Mouse (Mus musculus) forebrain, embryonic 11.5 days (tissue): ENCODE results near the gene Trappc11. TPM values are rescaled to one million over a fixed set of nuclear protein-coding genes. Genes with fewer than 3 reads are reported as not detected.

Experiments
- ATAC-seq: fragments of 200-750 bp; cut with Nextera tagmentation; replicated peaks from 2 replicates; pipeline ENCODE4 v1.8.0; 2017; ENCODE audit warnings: moderate TSS enrichment; ENCODE audit not compliant: low FRiP score
- DNase-seq: peaks from one replicate; pipeline ENCODE4 v3.0.0-alpha.2; 2017; ENCODE audit warnings: low spot score
- H3K27ac ChIP-seq: fragments of 300-500 bp; sonication (generic); 2 replicates; pipeline ENCODE4 v1.5.1; 2014; ENCODE audit warnings: low read depth, low read length
- H3K27me3 ChIP-seq: fragments of 300-500 bp; sonication (generic); 2 replicates; pipeline ENCODE4 v1.6.1; 2014; ENCODE audit warnings: mild to moderate bottlenecking, low read length, mixed read lengths; ENCODE audit not compliant: control insufficient read depth, insufficient read depth
- H3K36me3 ChIP-seq: fragments of 300-500 bp; sonication (generic); 2 replicates; pipeline ENCODE4 v1.6.1; 2014; ENCODE audit warnings: mild to moderate bottlenecking, low read length, moderate library complexity, mixed read lengths; ENCODE audit not compliant: control insufficient read depth, insufficient read depth
- H3K4me1 ChIP-seq: fragments of 300-500 bp; sonication (generic); replicated peaks from 2 replicates; pipeline ENCODE4 v1.6.1; 2014; ENCODE audit warnings: low read length, mixed read lengths; ENCODE audit not compliant: control insufficient read depth, insufficient read depth
- H3K4me2 ChIP-seq: fragments of 300-500 bp; sonication (generic); 2 replicates; pipeline ENCODE4 v1.6.1; 2014; ENCODE audit warnings: low read depth, mild to moderate bottlenecking, low read length, moderate library complexity, mixed read lengths; ENCODE audit not compliant: severe bottlenecking
- H3K4me3 ChIP-seq: fragments of 300-500 bp; sonication (generic); 2 replicates; pipeline ENCODE4 v1.5.1; 2014; ENCODE audit warnings: low read depth, low read length
- H3K9ac ChIP-seq: fragments of 300-500 bp; sonication (generic); 2 replicates; pipeline ENCODE4 v1.6.1; 2014; ENCODE audit warnings: low read length
- H3K9me3 ChIP-seq: fragments of 300-500 bp; sonication (generic); 2 replicates; pipeline ENCODE4 v1.6.1; 2016; ENCODE audit warnings: low read length, mixed read lengths; ENCODE audit not compliant: control insufficient read depth
- WGBS: fragments of 180-500 bp; shearing (Covaris S2); extraction: QIAGEN DNeasy Blood & Tissue Kit; methylation state at CpG from one replicate; pipeline ENCODE4 v1.1.7; 2014; 5-methylcytosine and 5-hydroxymethylcytosine counted together
- polyA plus RNA-seq: library from polyadenylated mRNA; unstranded; fragments of >200 nt; fragmentation: Nextera tagmentation; extraction: Ambion mirVana; gene quantifications from 2 replicates; pipeline ENCODE4 v1.2.1, GENCODE M21; 2014

The Trappc11 gene
- polyA plus RNA-seq, 1 experiment from 2014 or later = 44.2 TPM

DNA sequence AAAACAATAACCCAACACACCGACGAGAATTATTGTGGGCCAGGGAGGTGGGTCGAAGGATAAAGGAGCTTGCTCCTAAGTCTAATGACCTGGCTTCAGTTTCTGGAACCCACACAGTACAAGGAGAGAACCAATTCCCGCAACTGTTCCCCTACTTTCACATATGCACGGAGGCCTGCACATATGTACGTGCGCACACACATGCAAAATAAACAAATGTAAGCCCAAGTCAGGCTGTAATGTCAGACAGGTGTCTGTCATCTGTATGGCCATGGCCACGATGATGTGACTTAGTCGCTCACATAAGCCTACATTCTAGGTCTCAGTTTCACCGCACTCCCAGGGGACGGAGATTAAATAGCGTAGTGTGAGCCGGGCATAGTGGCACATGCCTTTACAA lies 30.7 kb downstream of the Trappc11 start:
- H3K27ac ChIP-seq = no peak overlapping the region
- DNase-seq (no peak), ATAC-seq (no peak)
- H3K4me2 ChIP-seq = no peak overlapping the region
- H3K9me3 ChIP-seq = no peaks in the 10 kb centered on the region
- H3K27me3 ChIP-seq = no peaks in the 10 kb centered on the region
- H3K36me3 ChIP-seq = no peaks in the 10 kb centered on the region; the same call in 1 of the 2 replicates
- H3K4me1 ChIP-seq = no peaks in the 10 kb centered on the region
- WGBS = 95% methylated on average over 13 of the region's 13 CpGs
- H3K4me3 ChIP-seq = no peak overlapping the region
- H3K9ac ChIP-seq = no peak overlapping the region

DNA sequence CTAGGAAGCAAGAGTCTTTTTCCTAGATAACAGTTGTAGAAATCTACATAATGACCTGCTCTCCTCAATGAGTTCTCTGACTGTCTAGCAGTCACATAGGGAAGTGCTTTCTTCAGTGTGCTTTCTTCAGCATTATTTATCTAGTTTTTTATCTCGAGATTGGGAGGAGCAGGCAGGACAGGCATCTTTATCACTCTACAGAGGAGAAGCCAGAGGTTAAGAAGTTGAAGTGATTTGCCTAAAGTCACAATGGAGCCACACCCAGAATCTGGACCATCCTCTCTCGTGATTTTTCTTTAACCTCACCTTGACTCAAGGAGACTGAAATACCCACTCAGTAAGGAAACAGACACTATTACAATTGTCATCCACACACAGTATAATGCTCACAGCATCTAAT lies 31.3 kb downstream of the Trappc11 start:
- no peak overlapping the region for H3K4me3 ChIP-seq
- no peak overlapping the region for H3K4me2 ChIP-seq
- H3K4me1 ChIP-seq = no peaks in the 10 kb centered on the region
- no peaks in the 10 kb centered on the region; the same call in 1 of the 2 replicates for H3K36me3 ChIP-seq
- H3K27me3 ChIP-seq = no peaks in the 10 kb centered on the region
- DNase-seq = no peak
- H3K27ac ChIP-seq = no peak overlapping the region
- no peak for ATAC-seq
- 89% methylated on average over 2 of the region's 2 CpGs for WGBS
- no peaks in the 10 kb centered on the region for H3K9me3 ChIP-seq
- no peak overlapping the region for H3K9ac ChIP-seq

DNA sequence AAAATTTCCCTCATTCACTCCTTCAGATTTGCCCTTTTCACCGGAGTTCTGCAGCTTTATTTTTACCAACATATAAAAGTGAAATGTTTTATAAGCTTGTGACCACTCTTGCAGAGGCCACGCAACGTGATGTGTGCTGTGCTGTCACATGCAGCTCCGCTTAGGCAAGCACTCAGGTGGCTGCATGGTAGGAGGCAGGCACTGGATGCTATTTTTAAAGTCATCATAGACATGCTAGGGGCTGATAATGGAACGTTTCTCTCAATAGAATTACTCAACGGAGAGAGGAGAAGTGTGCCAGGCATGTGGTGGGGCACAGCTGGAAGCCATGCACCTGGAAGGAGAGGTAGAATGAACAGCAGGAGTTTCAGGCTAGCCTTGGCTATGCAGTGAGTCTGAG lies 37.8 kb downstream of the Trappc11 start:
- Histone ChIP-seq H3K27me3 (no peaks in the 10 kb centered on the region), H3K4me3 (no peak overlapping the region), H3K27ac (no peak overlapping the region), H3K4me2 (no peak overlapping the region), H3K9me3 (no peaks in the 10 kb centered on the region), H3K36me3 (peaks cover 4% of the 10 kb centered on the region; the same call in 1 of the 2 replicates), H3K4me1 (no peaks in the 10 kb centered on the region), H3K9ac (no peak overlapping the region)
- DNase-seq (no peak), ATAC-seq (no peak)
- WGBS = 93% methylated on average over 6 of the region's 6 CpGs

DNA sequence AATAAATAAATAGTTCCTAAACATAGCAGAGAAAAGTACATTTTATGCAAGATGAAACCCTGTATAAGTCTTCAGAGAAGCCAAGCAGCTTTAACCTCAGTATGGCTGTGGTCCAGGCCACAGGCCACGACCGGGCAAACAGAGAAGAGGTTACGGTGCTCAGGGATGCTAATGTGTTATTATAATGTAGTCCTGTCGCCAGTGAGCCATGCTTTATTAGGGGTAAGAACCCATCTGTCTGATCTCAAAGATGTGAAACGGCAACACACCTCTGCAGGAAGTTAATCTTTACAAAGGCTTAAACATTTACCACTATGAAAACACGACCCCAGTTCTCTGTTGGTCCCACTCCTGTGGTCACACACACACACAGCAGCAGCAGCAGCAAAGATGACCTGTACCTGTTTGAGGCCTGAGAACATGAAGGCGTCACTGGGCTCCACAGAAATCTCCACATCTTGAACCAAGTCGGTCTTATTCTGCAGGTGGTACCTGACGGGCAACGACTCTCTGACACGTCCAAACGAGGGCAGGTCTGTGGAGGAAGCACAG lies 38.6 kb downstream of the Trappc11 start:
- Histone ChIP-seq H3K9me3 (no peaks in the 10 kb centered on the region), H3K4me2 (no peak overlapping the region), H3K27me3 (no peaks in the 10 kb centered on the region), H3K4me1 (no peaks in the 10 kb centered on the region), H3K36me3 (peaks cover 4% of the 10 kb centered on the region; the same call in 1 of the 2 replicates), H3K4me3 (no peak overlapping the region), H3K9ac (no peak overlapping the region), H3K27ac (no peak overlapping the region)
- DNase-seq (no peak), ATAC-seq (no peak)
- WGBS = 91% methylated on average over 12 of the region's 12 CpGs

DNA sequence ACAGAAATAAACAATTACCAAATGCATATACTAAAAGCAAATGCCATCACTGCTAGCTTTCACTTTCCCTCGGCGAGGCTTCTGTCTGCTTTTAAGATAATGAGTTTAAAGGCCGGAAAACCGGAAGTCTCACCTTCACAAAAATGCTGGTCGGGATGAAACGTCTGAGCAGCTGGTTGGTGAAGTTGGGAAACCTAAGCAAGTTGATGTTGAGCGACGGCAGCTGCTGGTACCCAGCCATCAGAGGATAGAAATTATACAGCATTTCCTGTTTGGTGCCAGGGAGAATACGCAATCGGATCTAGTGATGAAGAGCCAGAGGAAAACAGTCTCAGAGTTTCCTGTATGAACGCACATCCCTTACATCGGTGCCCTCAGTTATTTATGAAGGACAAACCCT lies 40.2 kb downstream of the Trappc11 start:
- Histone ChIP-seq H3K27me3 (no peaks in the 10 kb centered on the region), H3K36me3 (peaks cover 4% of the 10 kb centered on the region; the same call in 1 of the 2 replicates), H3K4me3 (no peak overlapping the region), H3K9me3 (no peaks in the 10 kb centered on the region), H3K9ac (no peak overlapping the region), H3K4me2 (no peak overlapping the region), H3K27ac (no peak overlapping the region), H3K4me1 (no peaks in the 10 kb centered on the region)
- ATAC-seq (no peak), DNase-seq (no peak)
- WGBS = 95% methylated on average over 12 of the region's 12 CpGs

DNA sequence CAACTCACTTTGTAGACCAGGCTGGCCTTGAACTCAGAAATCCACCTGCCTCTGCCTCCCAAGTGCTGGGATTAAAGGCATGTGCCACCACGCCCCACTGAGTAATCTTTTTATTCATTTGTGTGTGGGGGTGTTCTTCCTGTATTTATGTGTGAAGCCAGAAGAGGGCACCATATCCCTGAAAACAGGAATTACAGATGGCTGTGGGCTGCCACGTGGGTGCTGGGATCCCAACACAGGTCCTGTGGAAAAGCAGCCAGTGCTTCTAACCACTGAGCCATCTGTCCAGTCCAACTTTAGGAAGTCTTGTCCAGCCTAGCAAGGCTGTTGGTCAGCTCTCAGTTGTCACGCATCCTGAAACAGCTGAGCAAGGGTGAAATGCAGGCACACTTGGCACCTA lies 46.0 kb downstream of the Trappc11 start:
- Histone ChIP-seq H3K4me2 (no peak overlapping the region), H3K36me3 (peaks cover 2% of the 10 kb centered on the region; the same call in 1 of the 2 replicates), H3K27ac (no peak overlapping the region), H3K27me3 (no peaks in the 10 kb centered on the region), H3K4me3 (no peak overlapping the region), H3K9ac (no peak overlapping the region), H3K4me1 (no peaks in the 10 kb centered on the region; the same call in 1 of the 2 replicates), H3K9me3 (no peaks in the 10 kb centered on the region; the same call in 1 of the 2 replicates)
- no peak for DNase-seq
- ATAC-seq = no peak
- WGBS = 88% methylated on average over 3 of the region's 3 CpGs

DNA sequence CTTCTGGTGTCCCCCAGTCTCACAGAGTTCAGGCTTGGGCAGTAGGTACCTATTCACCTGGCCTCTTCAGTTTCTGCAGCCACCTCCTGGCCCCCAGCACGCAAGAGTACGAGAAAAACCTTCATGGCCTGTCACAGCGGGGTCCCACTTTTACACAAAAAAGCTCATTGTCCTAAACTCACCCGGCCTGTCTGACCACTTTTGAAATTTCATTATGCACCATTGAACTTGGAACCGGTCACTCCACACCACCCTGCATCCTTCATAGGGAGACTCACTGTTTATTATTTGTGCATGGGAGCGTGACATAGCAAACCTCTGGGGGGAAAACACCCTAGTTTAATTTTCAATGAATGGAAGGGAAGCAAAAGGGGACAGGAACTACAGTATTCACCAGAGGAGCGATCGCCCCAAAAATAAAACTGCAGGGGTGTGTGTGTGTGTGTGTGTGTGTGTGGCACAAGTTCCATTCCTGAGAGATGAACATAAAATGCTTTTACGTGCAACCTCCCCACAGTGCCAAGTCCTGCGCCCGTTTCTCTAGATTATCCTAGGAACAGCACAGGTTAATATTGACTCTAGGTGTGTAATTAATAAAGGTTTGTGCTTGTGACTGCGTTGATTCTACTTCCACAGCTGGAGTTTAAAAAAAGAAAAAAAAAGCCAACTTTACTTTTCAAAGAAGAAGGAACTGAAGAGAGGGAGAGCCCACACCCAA lies 50.8 kb downstream of the Trappc11 start:
- 56% methylated on average over 12 of the region's 12 CpGs for WGBS
- ATAC-seq (no peak), DNase-seq (peak; percentile 41)
- H3K4me2 ChIP-seq = no peak overlapping the region
- no peaks in the 10 kb centered on the region for H3K27me3 ChIP-seq
- H3K9ac ChIP-seq = no peak overlapping the region
- H3K36me3 ChIP-seq = peaks cover 2% of the 10 kb centered on the region; the same call in 1 of the 2 replicates
- H3K9me3 ChIP-seq = no peaks in the 10 kb centered on the region; the same call in 1 of the 2 replicates
- H3K4me1 ChIP-seq = peaks cover 3% of the 10 kb centered on the region; the same call in 1 of the 2 replicates
- no peak overlapping the region for H3K27ac ChIP-seq
- no peak overlapping the region for H3K4me3 ChIP-seq

DNA sequence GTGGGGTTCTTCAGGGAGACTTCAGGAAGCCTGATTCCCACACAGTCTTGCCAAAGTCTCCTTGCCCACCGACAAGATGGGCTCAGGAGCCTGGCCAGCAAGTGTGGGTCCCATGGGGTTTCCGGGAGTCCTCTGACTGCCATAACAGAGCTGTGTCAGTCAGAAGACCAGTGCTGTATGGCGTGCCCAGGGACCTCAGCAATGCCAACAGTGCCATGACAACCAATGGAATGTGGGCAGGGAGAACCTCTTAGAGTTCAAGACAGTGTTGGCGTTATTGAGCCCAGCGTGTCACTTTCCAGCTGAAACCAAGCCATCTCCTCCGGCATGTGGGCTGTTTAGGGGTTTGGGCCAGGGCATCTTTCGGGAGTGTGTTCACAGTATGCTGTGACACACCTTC lies 53.2 kb downstream of the Trappc11 start:
- 90% methylated on average over 7 of the region's 7 CpGs for WGBS

More for the DNA sequence above, 53.2 kb downstream of the Trappc11 start:
- Histone ChIP-seq H3K9ac (no peak overlapping the region), H3K36me3 (no peaks in the 10 kb centered on the region), H3K4me1 (peaks cover 3% of the 10 kb centered on the region; the same call in 1 of the 2 replicates), H3K9me3 (no peaks in the 10 kb centered on the region), H3K27me3 (no peaks in the 10 kb centered on the region), H3K4me3 (no peak overlapping the region), H3K27ac (no peak overlapping the region), H3K4me2 (no peak overlapping the region)
- DNase-seq = no peak
- no peak for ATAC-seq
